Mouse (Mus musculus) gastrocnemius, adult 2 months (tissue): Measurements from ENCODE around the gene Map4k2. TPM values are rescaled to one million over a fixed set of nuclear protein-coding genes. Genes with fewer than 3 reads are reported as not detected.
A peak's percentile ranks its signal among the peaks of the same experiment; 100 is the strongest.

Experiments used
- DNase-seq: peaks from one replicate; pipeline ENCODE4 v3.0.0; 2022
- H3K27ac ChIP-seq: fragments of 200-600 bp; 2 replicates; pipeline ENCODE4 v1.8.1; 2022; ENCODE audit warnings: mild to moderate bottlenecking
- H3K4me3 ChIP-seq: fragments of 200-600 bp; 2 replicates; pipeline ENCODE4 v1.8.1; 2022; ENCODE audit warnings: mild to moderate bottlenecking, moderate library complexity
- CTCF ChIP-seq: fragments of 200-600 bp; IDR thresholded peaks from 2 replicates; pipeline ENCODE4 v1.8.1; 2022; ENCODE audit warnings: antibody characterized with exemption, mild to moderate bottlenecking, moderate library complexity
- intact Hi-C: fragments of 180-260 bp; cut with DNase I; formaldehyde crosslinking; loops from one replicate; pipeline ENCODE4 v1.15.1; 2025
- microRNA-seq: library from miRNA; unstranded; fragments of <30 nt; microRNA quantifications from one replicate; pipeline ENCODE4 v1.2.0, GENCODE M21; 2021
- total RNA-seq, 2 experiments: library from RNA; stranded (reverse); gene quantifications; 2 replicates each; pipeline ENCODE4 v1.2.3; 2021

Map4k2 gene
- total RNA-seq, 2 experiments from 2014 or later: 13.1 to 14.2 TPM

DNA sequence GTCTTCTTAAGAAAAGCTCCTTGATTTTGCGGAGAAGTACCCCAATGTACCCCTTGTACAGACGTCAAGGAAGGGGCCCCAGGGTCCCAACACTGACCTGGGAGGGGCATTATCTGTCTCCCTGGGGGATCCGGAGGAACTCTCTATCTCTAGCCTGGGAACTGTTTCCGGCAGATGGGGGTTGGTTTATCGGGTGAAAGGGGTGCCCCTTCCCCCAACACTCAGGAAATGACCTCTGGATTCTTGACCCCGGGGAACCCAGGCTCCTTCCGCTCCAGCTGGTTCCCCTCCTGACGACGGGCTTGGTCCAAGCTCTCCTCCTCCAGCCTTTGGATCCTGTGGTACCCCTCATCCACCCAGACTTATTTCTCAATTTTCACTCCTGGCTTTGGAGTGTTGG, 61.0 kb downstream of the Map4k2 start:
- Histone ChIP-seq H3K4me3 (peak overlapping the region; percentile 80), H3K27ac (peak overlapping the region; percentile 90)
- TF ChIP-seq CTCF: no peak
- peak; percentile 53 for DNase-seq
- intact Hi-C loops: loop anchor here (2.0 to 5.0 kb wide), 2 partner anchors 29 to 50 kb away; no protein-coding TSS in a partner anchor

- no peak for TF ChIP-seq CTCF
- H3K27ac ChIP-seq: no peak overlapping the region
- no peak overlapping the region for H3K4me3 ChIP-seq
- intact Hi-C loops: loop anchor here (5.0 kb wide), 1 partner anchor 48 kb away; no protein-coding TSS in a partner anchor
- DNase-seq: no peak
These were observed 62.9 kb downstream of the Map4k2 start for GRCm38 (mm10) chr19:6403869-6404268.

Small RNA genes lying within 50 kb of the gene (microRNA-seq; reads per million reads assigned to microRNA genes)
- not detected for gene Mir6989

Other genes starting within 250 kb of the Map4k2 start
- not detected for gene AC131692.1, start 246.7 kb upstream of the Map4k2 start, total RNA-seq
- not detected for gene Naaladl1, start 235.4 kb upstream of the Map4k2 start, total RNA-seq
- 1 to 10 TPM; 9.2 to 9.3 TPM for gene Sac3d1, start 222.5 kb upstream of the Map4k2 start, total RNA-seq
- gene Snx15, start 212.8 kb upstream of the Map4k2 start, total RNA-seq: 10 to 100 TPM in 1 of 2 experiments, 1 to 10 TPM in 1; 9.0 to 10.0 TPM
- under 1 TPM; 0.23 to 0.75 TPM for gene Batf2, start 200.2 kb upstream of the Map4k2 start, total RNA-seq
- 10 to 100 TPM; 57.5 to 70.8 TPM for gene Arl2, start 199.6 kb upstream of the Map4k2 start, total RNA-seq
- gene Majin, start 156.7 kb upstream of the Map4k2 start, total RNA-seq: not detected
- gene Gpha2, start 114.8 kb upstream of the Map4k2 start, total RNA-seq: not detected
- 10 to 100 TPM; 35.6 to 37.7 TPM for gene Ppp2r5b, start 105.3 kb upstream of the Map4k2 start, total RNA-seq
- 10 to 100 TPM; 18.4 to 19.0 TPM for gene Atg2a, start 99.5 kb upstream of the Map4k2 start, total RNA-seq
- 10 to 100 TPM; 28.4 to 32.3 TPM for gene Ehd1, start 64.4 kb upstream of the Map4k2 start, total RNA-seq
- gene Cdc42bpg, start 34.7 kb upstream of the Map4k2 start, total RNA-seq: 1 to 10 TPM; 6.0 to 6.4 TPM
- 1 to 10 TPM; 7.0 to 7.8 TPM for gene Men1, start 6.2 kb upstream of the Map4k2 start, total RNA-seq
- gene Sf1, start 22.6 kb downstream of the Map4k2 start, total RNA-seq: 10 to 100 TPM; 95.2 to 98.6 TPM
- gene Pygm, start 43.3 kb downstream of the Map4k2 start, total RNA-seq: over 10,000 TPM in 1 of 2 experiments, 1,000 to 10,000 TPM in 1; 6,181 to 10,031 TPM
- 10 to 100 TPM; 14.9 to 24.6 TPM for gene Rasgrp2, start 58.2 kb downstream of the Map4k2 start, total RNA-seq
- gene Nrxn2, start 77.6 kb downstream of the Map4k2 start, total RNA-seq: 1 to 10 TPM in 1 of 2 experiments, under 1 TPM in 1; 0.77 to 2.0 TPM
- not detected for gene Slc22a12, start 201.9 kb downstream of the Map4k2 start, total RNA-seq